Mouse (Mus musculus) layer of hippocampus, adult 6 months (tissue): ENCODE data around the gene Zc3h8. TPM values are rescaled to one million over a fixed set of nuclear protein-coding genes. Genes with fewer than 3 reads are reported as not detected.

Source experiments
- long read RNA-seq, 2 experiments: library from polyadenylated mRNA; unstranded; transcript quantifications; one replicate each; pipeline ENCODE4 v2.0.0; 2019 to 2020
- microRNA-seq: library from miRNA; unstranded; fragments of <30 nt; microRNA quantifications from one replicate; pipeline ENCODE4 v1.2.0, GENCODE M21; 2020
- polyA plus RNA-seq: library from polyadenylated mRNA; unstranded; fragments of <200 nt; fragmentation: Nextera tagmentation; gene quantifications from 2 replicates; pipeline ENCODE4 v1.2.3, GENCODE M21; 2021

The Zc3h8 gene
- 4.7 and 6.5 TPM in 2 replicates for polyA plus RNA-seq
- long read RNA-seq, experiment 1, partial matches to known transcripts: 4 of 10 reads
- long read RNA-seq, experiment 1, other reads (novel, unspliced or antisense): 3 of 10 reads
- long read RNA-seq, experiment 2, transcript Zc3h8-201 (9 exons, 1,624 nt): major isoform, 21 of 32 reads
- long read RNA-seq, experiment 2, partial matches to known transcripts: 2 of 32 reads
- long read RNA-seq, experiment 2, other reads (novel, unspliced or antisense): 9 of 32 reads

DNA sequence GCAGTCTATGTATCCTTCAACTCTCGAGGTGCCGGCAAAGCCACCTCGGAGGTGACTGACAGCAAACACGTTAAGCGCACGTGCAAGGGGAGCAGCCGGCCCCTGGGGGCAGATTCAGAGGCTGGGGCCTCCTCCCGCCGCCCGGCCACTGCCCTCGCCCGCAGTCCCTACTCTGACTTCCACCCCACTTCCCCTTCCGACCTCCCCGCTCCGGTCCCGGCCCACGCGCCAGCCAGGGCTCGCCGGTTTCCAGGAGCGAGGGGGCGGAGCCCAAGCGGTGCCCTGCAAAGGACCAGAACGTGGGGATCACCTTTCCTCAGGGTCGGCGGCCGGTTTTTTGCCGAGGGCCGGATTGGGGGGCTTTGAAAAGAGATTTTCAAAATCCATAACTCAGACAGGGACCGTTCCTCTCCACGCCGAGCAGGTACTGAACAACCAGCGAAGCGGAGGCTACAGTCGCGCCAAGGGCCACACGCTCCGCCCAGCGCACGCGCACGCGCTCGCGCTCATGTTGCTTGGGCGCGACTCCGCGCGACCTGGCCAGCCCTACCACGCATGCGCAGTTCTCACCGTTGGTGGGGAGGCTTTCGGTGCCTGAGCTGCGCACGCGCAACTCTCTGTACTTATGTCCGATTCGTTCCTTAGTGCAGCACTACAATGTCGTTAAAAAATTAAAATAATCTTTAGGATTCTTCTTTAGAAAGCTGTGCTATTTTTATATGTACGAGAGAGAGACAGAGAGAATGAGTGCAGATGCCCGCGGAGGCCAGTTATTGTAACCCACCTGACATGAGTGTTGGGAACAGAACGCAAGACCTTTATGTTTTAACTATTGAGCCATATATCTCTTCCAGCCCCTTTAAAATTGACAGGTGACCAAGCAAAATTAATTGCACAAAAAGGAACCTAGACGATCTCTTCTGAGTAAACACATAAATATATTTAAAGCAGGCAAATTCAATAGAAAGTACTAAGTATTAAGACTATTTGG lies at the start of gene Zc3h8:
Gene Zc3h8 (minus strand): TSS at position 540 of the 991 bp plus-strand sequence.

DNA sequence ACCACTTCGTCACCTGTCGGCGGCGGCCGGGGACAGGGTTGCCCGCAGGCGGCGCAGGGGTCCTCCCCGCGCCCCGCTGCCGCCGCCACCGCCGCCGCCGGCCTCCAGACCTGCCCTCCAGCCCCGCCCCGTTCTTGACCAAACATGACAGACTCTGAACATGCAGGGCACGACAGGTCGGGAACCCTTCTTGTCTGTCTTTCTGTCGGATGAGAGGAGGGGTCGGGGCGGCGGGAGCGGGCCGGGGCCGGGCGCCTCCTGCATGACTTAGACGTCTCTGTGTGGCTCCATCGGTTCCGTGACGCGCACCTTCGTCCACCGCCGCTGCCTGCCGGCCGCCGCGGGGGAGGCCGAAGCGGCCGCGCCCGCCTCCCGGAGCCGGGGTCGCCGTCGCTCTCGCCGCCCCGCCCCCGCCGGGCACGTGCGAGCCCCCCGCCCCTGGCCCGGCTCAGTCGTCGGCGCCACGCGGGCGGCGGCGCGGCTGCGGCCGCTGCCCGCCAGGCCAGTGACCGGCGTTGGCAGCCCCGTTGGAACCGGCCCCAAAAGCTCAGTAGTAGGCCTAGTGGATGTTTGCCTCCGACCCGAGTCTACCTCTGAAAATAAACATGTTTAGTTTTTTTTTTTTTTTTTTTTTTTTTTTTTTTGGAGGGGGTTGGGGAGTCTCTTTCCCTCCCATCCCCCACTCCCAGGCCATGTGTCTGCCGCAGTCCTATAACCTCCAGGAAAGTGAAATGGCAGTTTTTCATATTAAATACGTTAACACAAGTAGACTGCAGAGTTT lies 24.0 kb upstream of the Zc3h8 start, which contains the start of gene Gm10762:
Gene Gm10762 (minus strand): TSS at position 65 of the 781 bp plus-strand sequence.

DNA sequence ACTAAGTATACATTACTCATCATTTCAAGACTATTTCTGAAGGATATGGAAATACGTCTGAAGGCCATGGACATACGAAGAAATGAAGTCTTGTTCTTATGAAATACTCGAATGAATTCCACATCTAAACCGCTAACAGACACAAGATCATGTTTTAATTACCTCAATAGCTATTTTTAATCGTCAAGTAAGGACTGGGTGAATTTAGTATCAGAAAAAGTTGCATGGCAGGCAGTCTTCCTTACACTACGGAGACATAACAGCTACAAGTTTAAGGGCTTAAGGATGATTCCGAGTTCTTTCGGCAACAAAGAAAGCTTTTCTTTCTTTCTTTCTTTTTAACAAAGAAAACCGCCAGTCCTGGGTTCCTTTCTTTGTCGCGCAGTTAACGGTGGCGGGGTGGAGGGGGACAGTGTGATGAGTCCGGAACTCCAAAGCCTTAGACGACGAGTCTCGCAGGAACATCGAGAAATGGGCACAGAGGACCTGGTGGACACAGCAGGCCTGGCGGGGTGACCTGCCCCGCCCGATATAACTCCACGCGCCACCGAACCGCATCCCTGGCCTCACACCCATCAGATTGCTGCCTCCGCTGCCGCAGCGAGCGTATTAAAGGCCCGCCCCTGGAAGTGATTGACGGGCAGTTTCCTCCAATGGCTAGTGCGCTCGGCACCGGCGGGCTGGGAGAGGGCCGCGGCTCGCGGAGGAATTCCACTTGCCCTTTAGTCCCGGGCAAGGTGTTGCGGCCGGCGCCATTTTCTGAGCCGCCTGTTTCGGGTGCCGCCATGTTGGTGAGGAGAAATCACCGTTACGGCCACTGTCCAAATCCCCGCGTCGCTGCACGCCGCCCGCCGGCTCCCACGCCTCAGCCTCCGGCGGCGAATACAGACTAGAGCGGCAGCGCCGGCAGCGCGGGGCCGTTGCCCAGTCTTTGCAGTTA lies 23.0 kb upstream of the Zc3h8 start, which contains the start of gene Zc3h6:
Gene Zc3h6 (plus strand): TSS at position 762 of the 940 bp plus-strand sequence.

Small RNAs within 50 kb of the gene (microRNA-seq; reads per million reads assigned to microRNA genes)
- not detected for gene Gm22859

Other genes starting within 250 kb of the Zc3h8 start
- 13.2 and 13.8 TPM in 2 replicates for gene Mertk, start 245.1 kb downstream of the Zc3h8 start, polyA plus RNA-seq
- 20.8 and 26.0 TPM in 2 replicates for gene Tmem87b, start 126.0 kb downstream of the Zc3h8 start, polyA plus RNA-seq
- 2.3 and 2.7 TPM in 2 replicates for gene Fbln7, start 81.1 kb downstream of the Zc3h8 start, polyA plus RNA-seq
- 5.8 and 6.3 TPM in 2 replicates for gene Zc3h6, start 23.3 kb upstream of the Zc3h8 start, polyA plus RNA-seq
- 2.2 and 2.6 TPM in 2 replicates for gene Gm10762, start 23.6 kb upstream of the Zc3h8 start, polyA plus RNA-seq
- 0.03 TPM in 1 of 2 replicates, not detected in the other for gene Vinac1, start 104.1 kb upstream of the Zc3h8 start, polyA plus RNA-seq
- 14.7 and 15.4 TPM in 2 replicates for gene Ttl, start 121.9 kb upstream of the Zc3h8 start, polyA plus RNA-seq
- gene Polr1b, start 156.9 kb upstream of the Zc3h8 start, polyA plus RNA-seq: 2.6 and 3.3 TPM in 2 replicates
- gene Chchd5, start 185.6 kb upstream of the Zc3h8 start, polyA plus RNA-seq: 28.4 and 32.0 TPM in 2 replicates